17 mouse cellular contexts compared by ENCODE assay signal in genomic region chr13:32721717-32722116, GRCm38 (mm10).
DNase-seq lines count a peak whose midpoint lies in the region; ATAC-seq and TF ChIP-seq lines count a peak whose summit lies in the region.
"Had no signal": no experiment of that assay in that cellular context is flagged by ENCODE, and none has a peak within 500 bp of the region (broad histone marks: within the 10 kb centered on the region; RNA-seq: fewer than 3 reads in every experiment).

No protein-coding gene starts in this region.

- peak; percentile 41 for DNase-seq in heart, embryonic 10.5 days (ENCODE audit: low spot score)
- no peak for DNase-seq in heart, adult 9 months (ENCODE audit: low spot score in 2 of 2)
- peak; percentile 93 for DNase-seq in 3T3-L1 (ENCODE audit: low read depth, low spot score)
- peak; percentile 64 for DNase-seq in Patski (ENCODE audit: low read depth, low spot score)
- DNase-seq in brain, adult 2 months (ENCODE audit: low read depth, low spot score), result peak; percentile 74
- no peak for DNase-seq in cerebellum, adult 8-10 months
- no peak for DNase-seq in T-cell, adult 2 months (ENCODE audit: low spot score)
- DNase-seq: cerebellum, adult 11-12 months; forebrain, postnatal 0 days; gastrocnemius, postnatal 14 days; thymus, adult 2 months had no signal

- no peaks in the 10 kb centered on the region for H3K27me3 ChIP-seq in heart, embryonic 10.5 days (ENCODE audit: insufficient read depth, poor library complexity, severe bottlenecking)
- peaks cover 24% of the 10 kb centered on the region for H3K27me3 ChIP-seq in Patski
- H3K27me3 ChIP-seq: embryonic facial prominence, embryonic 13.5 days; heart, embryonic 13.5 days; limb, embryonic 15.5 days had no signal

- no peak overlapping the region for H3K4me3 ChIP-seq in heart, embryonic 10.5 days
- H3K4me3 ChIP-seq: embryonic facial prominence, embryonic 13.5 days; heart, embryonic 13.5 days; hindbrain, embryonic 10.5 days; limb, embryonic 15.5 days had no signal

- ATAC-seq in Patski, result peak; percentile 82
- ATAC-seq: CD4-positive, CD25-positive, alpha-beta regulatory T cell, adult 4 months; forebrain, postnatal 0 days had no signal

- CTCF ChIA-PET in Patski (lab: Charles Lee), result interaction anchor here (1.6 kb wide), 1 partner anchor 9 kb away, joined by 5 read pairs; no protein-coding TSS in a partner anchor

- no peaks in the 10 kb centered on the region for H3K36me3 ChIP-seq in heart, embryonic 10.5 days
- H3K36me3 ChIP-seq: embryonic facial prominence, embryonic 13.5 days; G1E; heart, embryonic 13.5 days; hindbrain, embryonic 10.5 days; limb, embryonic 15.5 days had no signal

- no peak for TF ChIP-seq CTCF in Patski (IDR thresholded peaks at IDR 0.05)

- in situ Hi-C loops in Patski (cut with MboI; ENCODE audit: low pct_unique_long_range_greater_than_20kb), result no loop called here

- WGBS in heart, embryonic 10.5 days, result 82% methylated on average over 4 of the region's 4 CpGs

- H3K27ac ChIP-seq in heart, embryonic 10.5 days, result no peak overlapping the region
- H3K27ac ChIP-seq: embryonic facial prominence, embryonic 13.5 days; heart, embryonic 13.5 days; hindbrain, embryonic 10.5 days; limb, embryonic 15.5 days had no signal

- H3K9me3 ChIP-seq in heart, embryonic 10.5 days, result no peaks in the 10 kb centered on the region
- H3K9me3 ChIP-seq: embryonic facial prominence, embryonic 13.5 days; G1E; heart, embryonic 13.5 days; hindbrain, embryonic 10.5 days; limb, embryonic 15.5 days had no signal

- peaks cover 11% of the 10 kb centered on the region; the same call in 1 of the 2 replicates for H3K4me1 ChIP-seq in heart, embryonic 10.5 days
- H3K4me1 ChIP-seq: embryonic facial prominence, embryonic 13.5 days; hindbrain, embryonic 10.5 days had no signal

- POLR2A ChIA-PET in Patski (lab: Charles Lee), result no interaction called here

Comparison
In these comparisons a context has a peak if more than half of its experiments do, and no peak if none do; other contexts are left out.
1. DNase-seq: peak in heart, embryonic 10.5 days (single experiment), 3T3-L1 (single experiment), Patski (single experiment) and brain, adult 2 months (single experiment); none in heart, adult 9 months (0 of 2), cerebellum, adult 8-10 months (single experiment) and T-cell, adult 2 months (single experiment).